Mouse (Mus musculus): Measurements from ENCODE around the gene Dok3.

DNA sequence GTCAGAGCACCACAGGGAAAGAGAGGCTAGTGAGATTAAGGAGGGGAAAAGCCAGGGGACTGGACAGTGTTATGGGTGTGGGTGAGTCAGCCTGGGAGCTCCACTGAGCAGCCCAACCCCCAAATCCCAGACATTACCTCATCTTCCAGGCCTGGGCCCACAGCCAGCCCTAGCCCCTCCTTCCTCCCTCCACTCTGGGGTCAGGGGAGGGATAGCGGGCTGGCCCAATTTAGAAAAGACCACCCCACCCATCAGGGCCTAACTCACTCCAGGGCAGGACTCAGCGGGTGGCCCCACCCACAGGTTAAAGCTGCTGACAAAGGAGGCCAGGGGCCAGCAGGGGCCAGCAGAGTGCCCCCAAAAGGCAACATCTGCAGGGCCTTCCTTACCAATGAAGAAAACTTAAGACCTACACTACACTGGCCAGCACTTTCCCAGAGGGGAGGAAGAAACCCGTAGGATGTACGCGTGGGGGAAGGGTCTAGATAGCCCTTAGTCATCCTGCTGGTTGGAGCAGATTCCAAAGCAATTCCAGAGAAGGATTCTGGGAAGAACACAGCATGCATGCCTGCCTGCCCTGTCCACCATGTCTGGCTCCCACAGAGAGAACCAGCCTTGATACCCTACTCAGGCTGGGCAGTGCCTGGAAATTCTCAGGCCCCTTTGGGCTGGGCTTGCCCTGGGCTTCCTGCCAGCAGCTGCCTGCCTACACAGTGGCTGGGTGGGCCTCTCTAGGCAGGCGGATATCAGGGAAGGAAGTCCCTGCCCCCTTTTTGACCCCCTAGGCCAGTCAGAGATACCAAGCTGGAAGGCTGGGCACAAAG is 18.2 kb downstream of the Dok3 start:
- TF ChIP-seq CTCF (conservative IDR thresholded peaks at IDR 0.05; ENCODE audit: insufficient read depth, insufficient read length, low read depth, low read length) (no peak), POLR2A (IDR thresholded peaks at IDR 0.05; ENCODE audit: low read depth, low read length) (no peak)
